Mouse (Mus musculus) heart, postnatal 10 days (tissue): ENCODE measurements around the gene Ceacam1. TPM values are rescaled to one million over a fixed set of nuclear protein-coding genes. Genes with fewer than 3 reads are reported as not detected.
A peak's percentile ranks its signal among the peaks of the same experiment; 100 is the strongest.
"Not testable (repeated sequence)": the region's sequence is repeated elsewhere in the genome, so short reads cannot be mapped to it uniquely, and the experiment has no call there.

ENCODE experiments used
- DNase-seq, 2 experiments: peaks; one replicate each; pipeline ENCODE4 v3.0.0; 2021
- intact Hi-C: fragments of 180-260 bp; cut with DNase I; formaldehyde crosslinking; loops from one replicate; pipeline ENCODE4 v1.15.1; 2025
- total RNA-seq, 2 experiments: library from RNA; stranded (reverse); gene quantifications; 2 replicates each; pipeline ENCODE4 v1.2.3; 2021

The Ceacam1 gene
- 10 to 100 TPM; 15.0 to 15.6 TPM for total RNA-seq

DNA sequence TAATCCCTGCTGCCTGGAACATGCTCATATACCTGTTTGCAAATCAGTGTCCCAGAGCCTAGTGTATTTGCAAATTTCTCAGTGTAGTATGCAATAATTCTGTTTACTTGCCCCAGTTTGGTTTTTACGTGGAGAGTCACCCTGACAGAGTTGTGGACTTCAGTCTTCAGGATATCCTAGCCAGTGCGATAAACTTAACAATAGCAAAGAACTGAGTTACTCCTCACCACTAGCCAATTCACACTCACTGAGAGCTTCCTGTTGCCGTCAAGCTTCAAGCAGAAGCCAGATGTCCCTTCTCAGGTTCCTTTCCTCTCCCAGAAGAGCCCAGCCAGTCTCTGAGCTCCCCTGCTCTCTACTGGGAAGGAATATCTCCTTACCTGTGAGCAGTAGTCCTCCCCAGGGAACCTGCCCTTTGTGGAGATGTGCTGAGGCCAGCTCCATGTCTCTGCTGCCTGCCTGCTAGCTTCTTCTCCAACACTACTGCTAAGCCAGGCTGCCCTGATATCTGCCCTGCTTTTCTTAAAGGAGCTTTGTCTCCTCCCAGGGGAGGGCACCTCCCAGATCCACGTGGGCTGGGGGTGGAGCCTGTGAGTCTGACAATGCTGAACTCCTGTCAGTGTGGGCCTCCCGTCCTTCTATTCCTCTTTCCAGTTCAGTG is at the start of gene Ceacam1:
Gene Ceacam1, minus strand, starts transcription at position 513 of the 661 bp plus-strand sequence.
- intact Hi-C loops, result loop anchor here (5.0 kb wide), 1 partner anchor 700 kb away; the partner anchor contains the start of gene Ceacam10
- DNase-seq, result peak; percentile 54 to 67

DNA sequence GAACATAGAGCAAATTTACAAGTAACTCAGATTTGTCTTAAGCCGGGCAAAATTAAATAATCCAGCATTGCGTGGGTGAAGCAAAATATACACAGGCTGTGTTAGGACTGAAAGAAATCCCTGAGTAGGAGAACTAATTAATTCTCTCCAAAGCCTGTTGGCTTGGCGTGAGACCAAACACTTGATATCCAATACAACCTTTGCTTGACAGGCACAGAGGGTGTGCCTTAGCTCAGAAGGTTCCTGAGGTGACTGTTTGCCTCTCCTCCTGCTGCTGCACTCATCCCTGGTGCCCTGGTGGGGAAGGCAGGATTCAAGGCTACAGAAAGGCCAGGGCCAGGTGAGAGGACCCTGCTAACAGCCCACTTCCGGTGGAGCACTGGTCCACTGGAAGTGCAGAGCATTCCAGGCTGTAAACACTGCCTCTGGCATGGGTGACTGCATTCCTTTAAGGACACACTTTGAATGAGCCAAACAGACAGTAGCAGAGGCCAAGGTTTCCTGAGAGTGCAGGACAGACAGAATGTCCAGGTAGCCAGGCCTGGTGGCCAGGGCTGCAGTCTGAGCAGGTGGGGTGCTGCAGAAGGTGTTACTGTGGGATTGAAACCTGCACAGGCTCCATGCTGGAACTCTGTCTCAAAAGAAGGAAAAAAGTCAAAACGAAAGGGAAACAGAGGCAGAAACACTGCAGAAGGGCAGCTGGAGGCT is 38.8 kb upstream of the Ceacam1 start:
- intact Hi-C loops, result not testable (repeated sequence)

DNA sequence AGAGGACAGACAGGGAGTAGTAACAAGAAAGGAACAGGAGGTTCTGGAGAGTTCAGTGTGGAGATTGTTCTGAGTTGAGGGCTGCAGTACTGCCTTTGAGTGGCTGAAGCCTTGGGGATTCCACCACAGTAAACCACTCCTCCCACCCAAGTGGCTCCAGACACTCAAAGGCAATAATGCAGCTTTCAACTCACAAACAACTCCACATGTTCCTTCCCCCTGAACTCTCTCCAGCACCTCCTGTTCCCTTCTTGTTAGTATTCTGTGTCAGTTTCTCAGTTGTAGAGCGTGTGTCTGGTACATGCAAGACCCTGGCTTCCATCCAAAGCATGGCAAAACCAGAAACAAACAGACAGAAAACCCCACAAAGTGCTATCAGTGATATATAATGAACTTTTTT is 38.3 kb upstream of the Ceacam1 start:
- intact Hi-C loops, DNase-seq: not testable (repeated sequence)

More for the DNA sequence above, 38.8 kb upstream of the Ceacam1 start:
- DNase-seq, result not testable (repeated sequence)

DNA sequence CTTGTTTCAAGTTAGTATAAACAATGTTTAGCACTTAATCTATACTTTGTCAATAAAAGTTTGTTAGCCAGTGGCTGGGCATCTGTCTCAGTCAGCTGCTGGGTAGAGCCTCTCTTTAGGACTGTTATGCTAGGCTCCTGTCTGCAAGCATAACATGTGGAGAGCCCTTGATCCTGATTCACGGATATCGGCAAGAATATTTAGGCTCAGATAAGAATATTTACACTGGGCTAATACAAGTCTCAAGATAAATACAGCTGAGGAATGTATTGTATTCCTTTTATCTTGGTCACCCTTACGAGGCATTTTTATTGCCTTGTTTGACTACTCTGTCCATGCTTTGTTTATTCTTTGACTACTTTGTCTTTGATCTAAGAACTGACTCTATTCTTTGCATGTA is 32.5 kb upstream of the Ceacam1 start:
- intact Hi-C loops, result no loop called here
- no peak for DNase-seq

DNA sequence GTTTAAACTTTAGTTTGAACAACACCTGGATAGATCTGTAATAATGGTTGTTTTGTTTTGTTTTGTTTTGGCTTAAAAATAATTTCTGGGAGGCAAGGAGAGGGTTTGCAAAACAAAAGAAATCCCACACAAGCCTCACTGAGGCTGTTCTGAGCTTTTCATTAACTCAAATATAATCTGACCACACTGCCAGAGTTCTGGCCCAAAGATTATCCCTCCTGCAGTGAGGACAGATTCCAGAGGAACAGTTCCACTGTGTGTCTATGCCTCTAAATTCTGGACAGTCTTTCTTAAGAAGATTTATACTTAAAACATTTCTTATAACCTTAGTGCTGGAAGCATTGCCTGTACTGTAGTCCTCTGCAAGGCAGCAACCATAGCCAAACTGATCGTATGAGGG is 17.2 kb upstream of the Ceacam1 start:
- intact Hi-C loops, result no loop called here
- DNase-seq, result no peak

DNA sequence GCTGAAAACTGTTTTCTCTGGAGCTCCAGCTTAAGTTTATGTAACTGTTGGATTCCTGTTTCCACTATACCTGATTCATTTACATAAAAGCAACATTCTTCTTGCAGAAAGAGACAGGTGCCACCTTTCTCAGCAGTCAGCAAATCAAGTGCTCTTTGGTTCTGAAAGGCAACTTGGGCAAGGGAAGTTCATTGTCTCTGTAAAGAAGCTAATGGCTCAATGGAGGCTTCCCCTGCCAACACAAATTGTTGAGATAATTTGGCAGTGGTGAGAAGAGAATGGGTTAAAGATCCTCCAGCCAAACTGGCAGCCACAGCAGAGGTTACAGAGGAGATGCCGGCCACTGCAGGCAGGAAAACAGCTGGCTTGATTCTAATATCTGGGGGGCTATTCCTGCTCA is 13.3 kb upstream of the Ceacam1 start:
- DNase-seq, intact Hi-C loops: not testable (repeated sequence)

DNA sequence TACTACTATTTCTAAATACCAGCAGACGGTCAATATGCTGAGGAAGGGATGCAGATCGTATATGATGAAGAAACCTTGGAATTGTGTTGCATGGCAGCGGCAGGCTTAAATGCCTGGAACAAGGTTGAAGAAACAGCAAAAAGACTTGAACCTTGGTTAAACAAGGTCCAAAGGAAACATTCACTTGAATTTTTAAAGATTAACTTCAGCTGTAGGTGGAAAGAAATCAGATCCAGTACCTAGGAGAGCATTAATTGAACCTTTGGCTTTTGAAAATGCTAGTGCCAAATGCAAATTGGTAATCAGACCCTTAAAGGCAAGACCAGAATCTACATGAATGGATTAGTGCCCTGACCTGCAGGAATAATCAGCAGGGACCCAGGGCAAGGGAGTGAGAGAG is 12.0 kb upstream of the Ceacam1 start:
- DNase-seq, result not testable (repeated sequence)
- intact Hi-C loops, result loop anchor here (5.0 kb wide), 1 partner anchor 108 kb away; no protein-coding TSS in a partner anchor

DNA sequence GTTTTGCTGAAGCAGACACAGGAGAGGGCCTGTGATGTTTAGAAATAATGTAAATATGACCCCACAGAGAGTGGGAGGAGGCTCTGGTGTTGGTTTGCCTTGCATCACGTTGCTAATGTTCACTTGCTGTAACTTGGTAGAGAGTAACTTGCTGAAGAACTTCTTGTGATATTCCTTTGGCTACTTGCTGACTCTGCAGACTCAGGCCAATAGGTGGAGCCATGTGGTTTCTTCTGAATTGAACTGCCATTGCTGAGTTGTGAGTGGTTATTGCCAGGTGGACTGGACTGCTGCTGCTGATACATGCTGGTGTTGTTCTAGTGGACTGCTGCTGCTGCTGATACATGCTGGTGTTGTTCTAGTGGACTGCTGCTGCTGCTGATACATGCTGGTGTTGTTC is 8.8 kb upstream of the Ceacam1 start:
- DNase-seq, result peak; percentile 49 to 59
- intact Hi-C loops, result loop anchor here (5.0 kb wide), 1 partner anchor 111 kb away; no protein-coding TSS in a partner anchor

DNA sequence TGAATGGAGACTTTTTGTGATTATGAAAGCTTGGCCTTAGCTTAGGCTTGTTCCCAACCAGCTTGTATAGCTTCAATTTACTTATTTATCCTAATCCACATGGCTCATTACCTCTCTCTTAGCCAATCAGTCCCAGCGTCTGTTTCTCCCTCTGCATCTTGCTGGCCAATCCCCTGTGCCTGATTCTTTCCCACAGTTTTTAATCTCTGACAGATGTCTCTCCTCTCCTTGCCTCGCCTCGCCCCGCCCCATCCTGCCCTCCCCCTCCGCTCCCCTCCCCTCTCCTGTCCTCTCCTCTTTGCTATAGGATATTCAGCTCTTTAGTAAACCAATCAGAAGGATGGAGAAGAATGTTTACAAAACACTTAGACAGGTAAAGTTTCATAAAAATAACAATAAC is 7.7 kb upstream of the Ceacam1 start:
- intact Hi-C loops, result loop anchor here (2.0 to 5.0 kb wide), 2 partner anchors 56 to 112 kb away; no protein-coding TSS in a partner anchor
- no peak for DNase-seq

DNA sequence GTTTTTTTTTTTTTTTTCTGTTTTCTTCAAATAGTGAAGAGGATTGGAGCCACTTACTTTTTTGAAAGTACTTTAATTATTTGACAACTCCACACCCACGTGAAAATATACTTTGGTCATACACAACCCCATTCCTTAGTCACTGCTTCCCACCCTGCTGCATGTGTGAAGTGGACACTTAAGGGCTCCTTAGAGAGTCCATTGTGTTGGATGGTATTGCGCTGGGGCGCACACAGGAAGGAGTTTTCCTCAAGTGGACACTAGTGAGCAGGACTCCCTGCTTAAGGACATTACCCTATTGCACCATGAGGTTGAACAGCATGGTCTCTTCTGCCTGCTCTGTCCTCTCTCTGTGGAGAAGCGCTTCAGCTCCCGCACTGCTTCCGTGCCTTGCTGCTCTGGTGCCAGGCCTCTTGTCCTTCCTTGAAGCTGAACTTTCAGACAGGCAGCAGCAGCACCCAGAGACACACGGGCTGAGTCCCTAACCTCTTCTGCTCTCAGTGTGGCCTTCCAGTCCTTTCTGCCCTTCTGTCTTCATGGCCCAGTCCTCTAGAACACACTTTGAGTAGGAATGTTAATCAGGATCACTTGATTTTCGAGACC is 5.8 kb upstream of the Ceacam1 start:
- no peak for DNase-seq
- intact Hi-C loops, result no loop called here

DNA sequence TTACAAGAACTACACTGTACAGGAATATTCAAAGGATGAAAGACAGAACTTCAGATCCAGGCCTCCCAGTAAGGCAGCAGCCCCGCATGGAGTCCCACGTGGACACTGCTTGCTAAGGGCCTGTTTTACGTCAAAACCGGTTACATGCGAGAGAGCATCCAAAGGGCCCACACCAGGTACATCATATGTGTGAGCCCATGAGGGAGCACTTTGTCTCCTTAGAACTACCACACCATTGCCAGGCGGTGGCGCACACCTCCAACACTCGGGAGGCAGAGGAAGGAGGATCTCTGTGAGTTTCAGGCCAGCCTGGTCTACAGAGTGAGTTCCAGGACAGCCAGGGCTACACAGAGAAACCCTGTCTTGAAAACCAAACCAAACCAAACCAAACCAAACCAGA is 3.4 kb upstream of the Ceacam1 start:
- DNase-seq, intact Hi-C loops: not testable (repeated sequence)

DNA sequence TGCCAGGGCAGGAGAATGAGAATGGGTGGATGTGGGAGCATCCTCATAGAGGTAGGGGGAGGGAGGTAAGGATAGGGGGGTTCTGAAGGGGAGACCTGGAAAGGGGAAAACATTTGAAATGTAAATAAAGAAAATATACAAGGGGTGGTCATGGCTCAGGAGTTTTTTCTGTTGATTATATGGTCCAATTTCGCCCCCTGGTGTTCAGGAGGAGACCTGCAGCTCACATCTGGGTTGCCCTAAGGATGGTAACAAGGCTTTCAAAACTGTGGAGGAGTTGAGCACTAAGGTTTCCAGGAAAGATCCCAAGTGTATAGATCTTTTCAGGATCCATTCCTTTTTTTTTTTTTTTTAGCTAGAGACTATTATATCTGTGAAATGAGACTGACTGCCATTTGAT is 2.0 kb upstream of the Ceacam1 start:
- peak; percentile 53 to 68 for DNase-seq
- intact Hi-C loops, result loop anchor here (1.0 to 5.0 kb wide), 2 partner anchors 55 to 702 kb away; partner anchors contain the start of gene Ceacam10

DNA sequence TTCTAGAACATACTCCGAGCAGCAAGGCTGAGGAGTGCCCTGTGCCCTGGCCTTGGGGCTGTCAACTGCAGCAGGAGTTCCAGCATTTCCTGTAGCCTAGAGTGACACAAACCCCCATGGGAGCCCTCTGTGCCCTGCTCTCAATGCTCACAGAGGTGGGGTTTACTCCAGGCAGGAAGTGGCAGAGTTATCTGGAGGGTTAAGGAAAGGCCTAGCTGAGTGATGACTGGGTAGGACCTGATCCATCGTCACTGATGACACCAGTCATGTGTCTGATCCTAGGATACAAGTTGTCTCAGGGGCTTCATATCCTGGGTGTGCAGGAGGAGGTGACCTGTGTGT is 320 bp upstream of the Ceacam1 start:
- intact Hi-C loops, result loop anchor here (5.0 kb wide), 1 partner anchor 700 kb away; the partner anchor contains the start of gene Ceacam10

DNA sequence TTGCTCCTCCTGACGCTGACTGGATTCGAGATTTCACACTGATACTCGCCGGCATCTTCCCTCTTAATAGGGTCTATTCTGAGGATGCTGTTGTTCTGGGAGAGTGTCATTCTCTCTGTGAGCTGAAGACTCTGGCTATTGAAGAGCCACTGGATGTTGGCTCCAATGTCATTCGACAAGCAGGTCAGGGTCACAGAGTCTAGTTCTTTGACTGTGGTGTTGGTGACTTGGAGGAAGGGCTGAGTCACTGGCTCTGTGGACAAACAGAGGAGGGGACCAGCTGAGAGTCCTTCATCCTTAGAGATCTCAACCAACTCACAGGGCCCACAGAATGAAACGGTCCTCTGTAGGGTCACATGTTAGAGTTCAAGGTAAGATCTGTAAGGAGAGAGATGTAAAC is 5.6 kb downstream of the Ceacam1 start:
- DNase-seq, intact Hi-C loops: not testable (repeated sequence)

More for the DNA sequence above, 320 bp upstream of the Ceacam1 start:
- not testable (repeated sequence) for DNase-seq

DNA sequence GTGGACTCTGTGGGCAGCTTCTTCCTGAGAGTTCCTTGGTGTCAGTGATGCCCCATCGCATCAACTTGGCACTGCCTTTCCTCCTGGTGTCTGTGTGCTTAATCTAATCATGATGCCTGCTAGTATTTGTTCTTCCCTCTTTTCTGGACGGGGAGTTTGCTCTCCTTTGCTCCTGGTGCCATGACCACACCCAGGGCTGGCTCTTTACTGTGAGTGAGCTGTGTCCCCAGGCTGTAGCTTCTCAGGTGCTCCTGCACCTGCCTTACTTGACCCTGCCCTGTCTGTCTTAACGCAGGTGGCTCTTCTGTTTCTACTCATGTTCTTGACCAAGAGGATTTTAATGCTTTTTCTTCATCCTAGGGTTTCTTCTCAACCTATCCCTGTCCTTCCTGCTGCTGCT is 11.8 kb downstream of the Ceacam1 start:
- DNase-seq, intact Hi-C loops: not testable (repeated sequence)

DNA sequence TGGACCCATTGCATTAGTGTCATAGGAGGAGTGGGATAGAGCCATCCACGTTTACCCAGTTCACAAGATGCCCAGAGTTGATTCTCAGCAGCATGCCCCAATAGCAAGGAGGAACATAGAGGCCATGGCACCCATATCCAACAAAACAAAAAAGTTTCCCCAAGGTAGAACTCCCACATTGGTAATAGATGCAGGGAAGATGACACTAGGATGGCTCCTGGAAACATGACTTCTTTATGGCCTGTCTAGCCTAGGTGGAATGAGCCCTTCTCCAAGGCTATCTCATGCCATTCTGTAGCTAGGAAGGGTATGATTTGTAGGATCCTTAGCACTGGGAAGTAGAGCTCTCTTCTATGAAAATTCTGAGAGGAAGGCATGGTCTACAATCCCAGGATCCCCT is 12.4 kb downstream of the Ceacam1 start:
- no peak for DNase-seq
- intact Hi-C loops, result no loop called here

DNA sequence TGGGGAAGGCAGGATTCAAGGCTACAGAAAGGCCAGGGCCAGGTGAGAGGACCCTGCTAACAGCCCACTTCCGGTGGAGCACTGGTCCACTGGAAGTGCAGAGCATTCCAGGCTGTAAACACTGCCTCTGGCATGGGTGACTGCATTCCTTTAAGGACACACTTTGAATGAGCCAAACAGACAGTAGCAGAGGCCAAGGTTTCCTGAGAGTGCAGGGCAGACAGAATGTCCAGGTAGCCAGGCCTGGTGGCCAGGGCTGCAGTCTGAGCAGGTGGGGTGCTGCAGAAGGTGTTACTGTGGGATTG is 15.4 kb downstream of the Ceacam1 start:
- DNase-seq, intact Hi-C loops: not testable (repeated sequence)

DNA sequence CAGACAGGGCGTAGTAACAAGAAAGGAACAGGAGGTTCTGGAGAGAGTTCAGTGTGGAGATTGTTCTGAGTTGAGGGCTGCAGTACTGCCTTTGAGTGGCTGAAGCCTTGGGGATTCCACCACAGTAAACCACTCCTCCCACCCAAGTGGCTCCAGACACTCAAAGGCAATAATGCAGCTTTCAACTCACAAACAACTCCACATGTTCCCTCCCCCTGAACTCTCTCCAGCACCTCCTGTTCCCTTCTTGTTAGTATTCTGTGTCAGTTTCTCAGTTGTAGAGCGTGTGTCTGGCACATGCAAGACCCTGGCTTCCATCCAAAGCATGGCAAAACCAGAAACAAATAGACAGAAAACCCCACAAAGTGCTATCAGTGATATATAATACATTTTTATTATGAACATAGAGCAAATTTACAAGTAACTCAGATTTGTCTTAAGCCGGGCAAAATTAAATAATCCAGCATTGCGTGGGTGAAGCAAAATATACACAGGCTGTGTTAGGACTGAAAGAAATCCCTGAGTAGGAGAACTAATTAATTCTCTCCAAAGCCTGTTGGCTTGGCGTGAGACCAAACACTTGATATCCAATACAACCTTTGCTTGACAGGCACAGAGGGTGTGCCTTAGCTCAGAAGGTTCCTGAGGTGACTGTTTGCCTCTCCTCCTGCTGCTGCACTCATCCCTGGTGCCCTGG is 15.9 kb downstream of the Ceacam1 start:
- intact Hi-C loops, result not testable (repeated sequence)
- peak in 1 of 2 experiments; percentile 21 for DNase-seq

DNA sequence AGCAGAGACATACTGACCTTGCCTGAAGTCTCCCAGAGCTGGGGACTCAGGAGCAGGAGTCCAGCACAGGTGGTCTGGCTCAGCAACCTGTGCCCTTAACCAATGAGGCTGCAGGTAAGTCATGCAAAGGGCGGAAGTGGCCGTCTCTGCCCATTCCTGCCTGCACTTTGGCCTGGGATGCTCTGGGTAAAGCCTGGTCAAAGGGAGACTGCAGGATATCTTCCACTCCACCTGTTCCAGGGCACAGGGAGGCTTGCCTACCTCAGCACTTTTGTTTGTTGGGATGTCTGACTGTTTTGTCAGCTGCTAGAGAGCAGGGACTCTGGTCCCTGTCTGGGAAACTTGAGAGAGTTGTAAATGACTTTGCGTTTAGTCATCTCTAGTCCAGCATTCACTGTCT is 25.3 kb downstream of the Ceacam1 start:
- intact Hi-C loops, result no loop called here
- DNase-seq, result no peak

DNA sequence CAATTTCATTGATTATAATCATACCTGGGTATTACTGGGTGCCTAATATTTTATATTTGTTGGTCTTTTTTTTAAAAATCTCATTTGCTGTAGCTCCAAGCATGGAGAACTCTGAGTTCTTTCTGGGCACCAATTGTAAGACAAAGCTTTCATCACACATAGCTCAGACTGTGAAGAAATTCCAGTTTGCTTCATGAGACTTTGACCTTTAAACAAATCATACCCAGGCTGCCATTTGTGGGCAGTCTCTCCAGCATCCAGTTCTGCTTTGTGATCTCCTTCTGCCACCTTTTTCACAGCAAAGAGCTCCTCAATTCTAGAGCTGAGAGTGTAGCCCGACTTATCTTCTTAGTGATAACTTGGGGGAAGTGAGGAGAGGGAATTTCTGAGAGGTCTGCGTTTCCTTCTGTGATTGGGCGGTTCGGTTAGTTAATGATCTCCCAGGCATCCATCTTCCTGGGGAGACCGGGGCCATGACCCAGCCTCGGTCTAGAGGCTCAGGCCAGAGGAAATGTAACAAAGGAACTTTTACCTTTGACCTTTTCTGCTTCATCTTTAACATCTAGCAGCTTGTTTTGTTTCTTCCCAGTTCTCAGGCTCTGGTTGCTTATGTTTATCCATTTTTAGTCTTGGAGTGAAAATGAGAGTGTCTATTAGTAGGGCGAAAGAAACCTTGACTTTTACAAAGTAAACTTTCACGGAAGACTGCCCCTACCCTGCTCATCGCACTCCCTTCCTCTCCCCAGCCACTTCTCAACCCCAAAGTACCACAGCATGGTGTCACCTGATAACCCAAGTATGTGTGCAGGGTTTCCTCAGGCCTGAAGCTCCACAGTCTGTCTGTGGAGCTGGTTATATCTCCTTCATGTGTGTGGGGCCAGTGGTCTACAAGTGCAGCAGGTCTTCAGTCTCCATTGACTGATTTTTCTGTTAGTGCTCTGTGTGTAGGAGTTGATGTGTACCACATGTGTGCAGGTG is 27.2 kb downstream of the Ceacam1 start:
- no peak for DNase-seq
- intact Hi-C loops, result no loop called here
